Mouse (Mus musculus): ENCODE measurements around the gene Elavl2. TPM values are rescaled to one million over a fixed set of nuclear protein-coding genes. Genes with fewer than 3 reads are reported as not detected.
"Not testable (repeated sequence)": the region's sequence is repeated elsewhere in the genome, so short reads cannot be mapped to it uniquely, and the experiment has no call there.

Gene Elavl2
- polyA plus RNA-seq, 1 experiment from 2014 or later, result 150 TPM

DNA sequence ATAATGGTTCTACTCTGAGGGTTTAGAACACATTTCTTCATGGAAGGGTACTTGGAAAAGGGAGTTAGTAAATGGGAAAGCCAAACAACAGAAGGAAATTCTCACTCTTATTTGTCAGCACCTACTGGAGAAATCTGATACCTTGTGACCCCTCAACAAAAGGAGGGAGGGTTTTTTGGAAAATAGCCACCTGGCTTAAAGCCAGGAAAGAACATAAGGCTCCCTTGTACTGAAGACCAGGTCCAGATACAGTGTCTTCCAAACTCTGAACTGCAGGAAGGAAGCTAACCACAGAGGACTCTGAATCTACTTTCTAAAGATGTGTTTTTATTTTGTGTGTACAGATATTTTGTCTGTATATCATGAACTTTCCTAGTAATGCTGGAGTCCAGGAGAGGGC is 102.9 kb downstream of the Elavl2 start:
- Histone ChIP-seq H3K36me3 (peaks cover 9% of the 10 kb centered on the region; the same call in 1 of the 2 replicates), H3K9ac (no peak overlapping the region), H3K4me2 (no peak overlapping the region), H3K9me3 (no peaks in the 10 kb centered on the region), H3K4me1 (replicated peaks) (peaks cover 13% of the 10 kb centered on the region), H3K27ac (replicated peaks) (no peak overlapping the region), H3K27me3 (no peaks in the 10 kb centered on the region), H3K4me3 (no peak overlapping the region)
- no peak for ATAC-seq (ENCODE audit: low read depth)

DNA sequence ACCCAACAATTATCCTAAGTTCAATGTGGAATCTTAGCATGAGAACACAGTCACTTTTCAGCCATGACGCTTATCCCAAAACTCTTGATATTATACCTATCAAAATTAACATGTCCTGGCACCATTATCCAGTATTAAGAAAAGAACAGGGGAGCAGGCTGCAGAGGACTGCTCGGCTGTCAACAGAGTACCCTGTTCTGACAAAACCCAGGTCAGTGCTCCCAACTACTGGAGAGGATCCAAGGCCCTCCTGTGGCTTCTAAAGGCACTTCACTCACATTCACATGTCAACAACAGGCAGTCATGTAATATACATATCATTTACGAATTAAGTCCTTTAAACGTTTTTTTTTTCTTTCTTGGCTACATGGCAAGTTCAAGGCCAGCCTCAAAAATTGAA is 105.3 kb downstream of the Elavl2 start:
- ATAC-seq (ENCODE audit: low read depth), result no peak
- Histone ChIP-seq H3K36me3 (peaks cover 9% of the 10 kb centered on the region; the same call in 1 of the 2 replicates), H3K9me3 (no peaks in the 10 kb centered on the region), H3K27me3 (no peaks in the 10 kb centered on the region), H3K4me2 (no peak overlapping the region), H3K4me1 (replicated peaks) (peaks cover 21% of the 10 kb centered on the region), H3K9ac (no peak overlapping the region), H3K4me3 (no peak overlapping the region), H3K27ac (replicated peaks) (no peak overlapping the region)
- WGBS, result 90% methylated on average over 4 of the region's 4 CpGs

DNA sequence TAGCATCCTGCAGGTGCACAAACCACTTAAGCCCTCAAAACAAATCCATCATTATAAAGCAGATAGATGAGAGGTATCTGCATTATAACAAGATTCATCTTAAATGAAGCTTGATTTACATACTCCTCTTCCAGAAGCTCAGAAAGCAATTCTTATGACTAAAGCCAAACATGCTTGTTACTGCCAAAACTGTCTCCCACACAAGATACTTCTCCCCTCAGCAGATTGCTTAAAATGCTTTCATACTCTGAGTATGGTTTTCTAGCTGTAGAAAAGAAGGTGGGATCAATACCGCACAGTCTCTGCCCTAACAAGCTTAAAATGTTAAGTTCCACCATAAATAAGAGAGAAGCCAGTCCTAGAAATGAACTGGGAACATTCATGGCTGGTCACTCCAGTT is 109.1 kb downstream of the Elavl2 start:
- no peaks in the 10 kb centered on the region for H3K9me3 ChIP-seq
- no peak overlapping the region for H3K4me3 ChIP-seq
- H3K9ac ChIP-seq, result no peak overlapping the region
- no peak overlapping the region for H3K4me2 ChIP-seq
- ATAC-seq (ENCODE audit: low read depth), result no peak
- H3K36me3 ChIP-seq, result no peaks in the 10 kb centered on the region
- 92% methylated on average over 1 of the region's 1 CpGs for WGBS
- H3K4me1 ChIP-seq (replicated peaks), result peaks cover 20% of the 10 kb centered on the region
- no peak overlapping the region for H3K27ac ChIP-seq (replicated peaks)
- H3K27me3 ChIP-seq, result no peaks in the 10 kb centered on the region

DNA sequence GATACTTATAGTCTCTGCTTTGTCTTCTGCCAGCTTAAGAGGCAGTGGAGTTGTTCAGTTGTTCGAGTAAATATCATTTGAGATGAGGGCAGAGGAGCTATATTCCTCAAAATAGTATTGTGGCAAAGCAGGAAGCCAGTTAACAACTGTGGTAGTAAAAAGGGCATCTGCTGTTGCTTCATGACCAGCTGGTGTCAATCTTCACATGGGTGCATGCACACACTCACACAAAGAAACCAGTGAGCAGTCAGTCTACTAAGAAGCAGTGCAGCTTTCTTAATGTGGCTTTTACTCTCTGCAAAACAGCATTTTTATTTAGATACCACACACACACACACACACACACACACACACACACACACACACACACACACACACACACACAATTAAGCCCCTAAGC is 110.2 kb downstream of the Elavl2 start:
- Histone ChIP-seq H3K27ac (replicated peaks) (no peak overlapping the region), H3K9me3 (no peaks in the 10 kb centered on the region), H3K4me1 (replicated peaks) (peaks cover 20% of the 10 kb centered on the region), H3K4me3 (no peak overlapping the region), H3K36me3 (no peaks in the 10 kb centered on the region), H3K4me2 (no peak overlapping the region), H3K27me3 (no peaks in the 10 kb centered on the region), H3K9ac (no peak overlapping the region)
- ATAC-seq (ENCODE audit: low read depth), result no peak
- WGBS, result 84% methylated on average over 1 of the region's 1 CpGs

DNA sequence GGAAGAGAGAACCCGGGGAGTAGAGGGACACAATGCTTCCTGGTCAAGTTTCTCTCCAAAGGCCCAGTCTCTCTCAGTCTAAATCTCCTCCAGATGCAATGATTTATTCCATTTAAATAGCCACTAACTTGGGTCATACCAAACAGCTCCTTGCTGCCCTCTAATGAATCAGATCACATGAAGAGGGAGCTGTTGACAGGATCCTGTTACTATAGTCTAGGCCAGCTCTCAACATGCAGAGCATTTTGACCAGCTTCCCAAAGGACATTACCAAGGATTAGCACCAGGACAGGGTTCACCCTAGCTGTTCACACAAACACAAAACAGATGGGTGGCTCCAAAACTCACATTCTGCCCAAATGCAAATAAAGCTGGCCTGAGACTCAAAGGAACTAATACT is 111.4 kb downstream of the Elavl2 start:
- WGBS, result 100% methylated on average over 1 of the region's 1 CpGs
- Histone ChIP-seq H3K27ac (replicated peaks) (no peak overlapping the region), H3K36me3 (no peaks in the 10 kb centered on the region), H3K9ac (no peak overlapping the region), H3K4me3 (no peak overlapping the region), H3K4me1 (replicated peaks) (peaks cover 20% of the 10 kb centered on the region), H3K4me2 (no peak overlapping the region), H3K27me3 (no peaks in the 10 kb centered on the region), H3K9me3 (no peaks in the 10 kb centered on the region)
- ATAC-seq (ENCODE audit: low read depth), result no peak

DNA sequence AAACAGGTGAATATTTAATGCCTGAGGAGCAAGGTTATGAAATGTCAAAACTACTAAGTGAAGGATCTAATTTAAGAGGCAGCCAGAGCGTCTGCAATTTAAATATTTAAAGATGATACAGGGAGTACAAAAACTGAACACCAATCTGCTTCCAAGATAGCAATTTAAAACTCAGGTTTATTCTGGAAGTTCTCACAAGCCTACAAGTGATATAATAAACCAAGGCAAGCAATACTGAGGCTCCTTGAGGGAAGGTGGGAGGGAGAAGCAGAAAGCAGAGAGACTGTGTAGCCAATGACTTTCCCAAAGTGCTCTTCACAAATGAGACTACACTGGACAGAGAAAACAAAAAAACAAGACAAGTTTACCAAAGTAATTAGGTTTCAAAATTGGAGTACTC is 132.2 kb downstream of the Elavl2 start:
- no peaks in the 10 kb centered on the region for H3K4me1 ChIP-seq (replicated peaks)

DNA sequence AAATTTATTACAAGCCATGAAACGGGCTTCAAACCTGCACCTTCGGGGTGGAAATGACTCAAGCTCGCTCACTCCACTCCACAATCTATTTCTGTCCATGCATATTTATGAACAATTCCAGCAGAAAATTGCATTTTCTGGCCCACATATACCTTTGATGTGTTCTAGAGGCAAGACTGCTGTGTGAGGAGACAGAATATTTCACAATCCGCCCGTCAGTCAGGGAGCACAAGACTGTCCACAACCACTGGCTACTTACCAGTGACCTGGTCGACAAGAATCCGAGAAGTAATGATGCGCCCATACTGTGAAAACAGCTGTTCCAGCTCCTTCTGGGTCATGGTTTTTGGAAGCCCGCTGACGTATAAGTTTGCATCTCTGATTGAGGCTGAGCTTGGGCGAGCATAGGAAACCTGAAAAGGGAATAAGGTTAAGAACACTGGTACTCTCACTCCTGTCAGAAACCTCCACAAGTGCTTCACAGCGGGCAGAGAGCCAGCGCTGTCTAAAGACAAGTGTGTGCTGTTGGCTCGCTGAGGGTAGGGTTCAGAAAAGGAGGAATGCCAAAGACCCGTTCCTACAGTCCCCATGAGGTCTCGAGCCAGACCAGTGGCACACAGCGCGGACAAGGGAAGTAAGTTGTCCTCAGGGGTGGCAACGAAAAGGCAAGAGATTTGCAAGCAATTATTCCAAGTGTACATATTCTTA is 136.7 kb downstream of the Elavl2 start:
- Histone ChIP-seq H3K36me3 (peaks cover 27% of the 10 kb centered on the region; the same call in 1 of the 2 replicates), H3K27me3 (no peaks in the 10 kb centered on the region), H3K4me2 (no peak overlapping the region), H3K4me1 (replicated peaks) (no peaks in the 10 kb centered on the region), H3K9me3 (no peaks in the 10 kb centered on the region), H3K4me3 (no peak overlapping the region), H3K9ac (no peak overlapping the region), H3K27ac (replicated peaks) (no peak overlapping the region)
- WGBS, result 87% methylated on average over 19 of the region's 19 CpGs
- ATAC-seq (ENCODE audit: low read depth), result no peak

More for the DNA sequence above, 132.2 kb downstream of the Elavl2 start:
- Histone ChIP-seq H3K27me3 (no peaks in the 10 kb centered on the region), H3K4me2 (no peak overlapping the region), H3K27ac (replicated peaks) (no peak overlapping the region), H3K4me3 (no peak overlapping the region), H3K9me3 (no peaks in the 10 kb centered on the region), H3K9ac (no peak overlapping the region), H3K36me3 (0 out of 2 replicates have a peak, but pooled peaks cover 6% of the 10 kb centered on the region)
- ATAC-seq (ENCODE audit: low read depth), result no peak
- WGBS, result 84% methylated on average over 1 of the region's 1 CpGs

DNA sequence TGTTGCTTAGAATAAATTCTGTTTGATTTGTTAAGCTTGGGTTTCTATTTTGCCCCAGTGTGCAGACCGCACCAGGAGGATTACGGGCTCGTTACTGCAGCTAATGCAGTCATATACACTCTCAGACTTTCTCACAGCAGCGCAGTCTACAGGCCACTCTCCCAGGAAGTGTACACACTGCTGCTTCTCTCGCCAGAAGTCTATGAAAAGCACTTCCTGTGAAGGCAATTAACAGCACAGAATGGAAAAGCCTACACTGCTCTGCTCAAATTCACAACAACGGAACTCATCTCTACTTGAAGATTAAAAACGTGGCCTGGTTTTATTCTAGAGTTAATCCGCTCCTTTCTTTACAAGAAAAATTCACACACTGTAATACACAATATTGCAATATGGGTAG is 137.7 kb downstream of the Elavl2 start:
- no peak overlapping the region for H3K4me3 ChIP-seq
- no peaks in the 10 kb centered on the region for H3K9me3 ChIP-seq
- H3K4me1 ChIP-seq (replicated peaks), result no peaks in the 10 kb centered on the region
- no peak overlapping the region for H3K27ac ChIP-seq (replicated peaks)
- no peak overlapping the region for H3K4me2 ChIP-seq
- ATAC-seq (ENCODE audit: low read depth), result no peak
- WGBS, result 91% methylated on average over 8 of the region's 8 CpGs
- H3K27me3 ChIP-seq, result no peaks in the 10 kb centered on the region
- H3K36me3 ChIP-seq, result peaks cover 27% of the 10 kb centered on the region; the same call in 1 of the 2 replicates
- no peak overlapping the region for H3K9ac ChIP-seq

DNA sequence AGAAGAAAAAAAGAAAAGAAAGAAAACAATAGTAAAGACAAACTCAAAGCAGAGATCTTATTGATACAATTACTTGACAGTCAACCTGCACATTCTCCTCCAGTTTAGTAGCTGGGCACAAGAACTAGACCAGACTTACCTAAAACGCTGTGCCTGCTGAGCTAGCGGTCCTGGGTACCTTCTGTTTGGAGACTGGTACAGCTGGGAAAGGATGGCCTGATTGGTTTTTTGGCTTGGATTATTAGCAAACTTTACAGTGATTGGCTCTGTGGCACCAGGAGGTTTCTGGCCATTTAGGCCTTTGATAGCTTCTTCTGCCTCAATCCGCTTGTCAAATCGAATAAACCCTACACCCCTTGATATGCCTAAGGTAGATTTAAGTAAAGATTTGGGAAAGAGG is 140.0 kb downstream of the Elavl2 start:
- Histone ChIP-seq H3K9ac (no peak overlapping the region), H3K9me3 (no peaks in the 10 kb centered on the region), H3K4me2 (no peak overlapping the region), H3K4me3 (no peak overlapping the region), H3K27ac (replicated peaks) (no peak overlapping the region), H3K4me1 (replicated peaks) (peaks cover 6% of the 10 kb centered on the region; the same call in 1 of the 2 replicates), H3K36me3 (peaks cover 27% of the 10 kb centered on the region; the same call in 1 of the 2 replicates), H3K27me3 (no peaks in the 10 kb centered on the region)
- WGBS, result 91% methylated on average over 4 of the region's 4 CpGs
- ATAC-seq (ENCODE audit: low read depth), result no peak

DNA sequence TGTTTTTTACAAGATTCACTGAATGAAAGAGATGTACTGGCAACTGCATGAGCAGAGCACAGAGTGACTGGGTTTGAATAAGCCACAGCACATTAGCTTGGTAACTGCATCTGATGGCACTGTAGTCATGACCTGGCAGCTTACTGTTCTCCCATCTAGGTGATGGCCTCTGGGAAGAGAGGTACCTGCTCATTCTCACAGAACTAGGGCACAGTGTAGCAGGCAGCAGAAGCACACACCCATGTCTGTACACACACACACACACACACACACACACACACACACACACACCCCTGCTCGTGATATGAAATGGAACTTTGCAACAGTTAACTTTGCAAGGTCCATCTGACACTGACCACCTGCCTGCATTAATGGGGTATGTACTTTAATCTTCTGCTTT is 151.9 kb downstream of the Elavl2 start:
- no peak overlapping the region for H3K4me2 ChIP-seq
- H3K4me1 ChIP-seq (replicated peaks), result no peaks in the 10 kb centered on the region
- no peak overlapping the region for H3K9ac ChIP-seq
- H3K9me3 ChIP-seq, result no peaks in the 10 kb centered on the region
- peak; percentile 26; the same call in 1 of the 2 replicates for ATAC-seq (ENCODE audit: low read depth)
- no peak overlapping the region for H3K4me3 ChIP-seq
- no peak overlapping the region for H3K27ac ChIP-seq (replicated peaks)
- peaks cover 22% of the 10 kb centered on the region for H3K36me3 ChIP-seq
- WGBS, result 61% methylated on average over 1 of the region's 1 CpGs
- no peaks in the 10 kb centered on the region for H3K27me3 ChIP-seq

DNA sequence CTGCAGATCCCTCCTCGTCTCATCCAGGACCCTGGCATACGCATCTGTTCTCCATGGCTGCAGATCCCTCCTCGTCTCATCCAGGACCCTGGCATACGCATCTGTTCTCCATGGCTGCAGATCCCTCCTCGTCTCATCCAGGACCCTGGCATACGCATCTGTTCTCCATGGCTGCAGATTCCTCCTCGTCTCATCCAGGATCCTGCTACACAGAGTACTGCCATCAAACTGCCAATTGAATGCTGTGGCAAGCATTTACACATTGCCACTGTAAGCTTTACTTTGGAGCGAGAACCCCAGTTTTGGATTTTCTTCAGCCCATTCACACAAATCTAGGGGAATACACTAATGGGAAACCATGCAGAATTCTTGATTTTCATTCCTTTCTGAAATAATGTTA is 155.4 kb downstream of the Elavl2 start:
- not testable (repeated sequence) for H3K9me3 ChIP-seq; ATAC-seq (ENCODE audit: low read depth); H3K27me3 ChIP-seq; H3K4me1 ChIP-seq (replicated peaks); H3K27ac ChIP-seq (replicated peaks); H3K4me2 ChIP-seq; H3K4me3 ChIP-seq; H3K9ac ChIP-seq
- peaks cover 18% of the 10 kb centered on the region for H3K36me3 ChIP-seq
- WGBS, result 81% methylated on average over 5 of the region's 8 CpGs

DNA sequence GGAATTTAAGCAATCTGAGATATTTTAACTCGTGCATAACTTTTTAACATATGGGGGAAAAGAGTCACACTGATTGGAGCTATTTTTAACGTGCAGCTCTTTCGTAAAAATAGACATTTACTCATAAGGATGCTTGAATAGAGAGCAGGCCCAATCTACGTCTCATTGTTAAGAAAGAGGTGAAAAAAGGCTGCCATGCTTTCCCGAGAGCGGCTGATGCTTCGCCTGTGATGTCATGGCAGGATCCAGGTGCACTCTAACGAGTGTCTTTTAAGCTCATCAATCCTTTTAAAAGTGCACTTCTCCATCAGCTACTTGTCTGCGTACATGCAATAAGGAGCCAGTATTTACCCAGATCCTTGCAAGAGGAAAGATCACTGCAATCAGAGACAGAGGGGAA is 156.0 kb downstream of the Elavl2 start:
- WGBS, result 87% methylated on average over 9 of the region's 9 CpGs
- Histone ChIP-seq H3K4me1 (replicated peaks) (no peaks in the 10 kb centered on the region; the same call in 1 of the 2 replicates), H3K27ac (replicated peaks) (no peak overlapping the region), H3K36me3 (peaks cover 18% of the 10 kb centered on the region), H3K9ac (no peak overlapping the region), H3K9me3 (no peaks in the 10 kb centered on the region), H3K4me3 (no peak overlapping the region), H3K27me3 (no peaks in the 10 kb centered on the region), H3K4me2 (no peak overlapping the region)
- ATAC-seq (ENCODE audit: low read depth), result no peak

DNA sequence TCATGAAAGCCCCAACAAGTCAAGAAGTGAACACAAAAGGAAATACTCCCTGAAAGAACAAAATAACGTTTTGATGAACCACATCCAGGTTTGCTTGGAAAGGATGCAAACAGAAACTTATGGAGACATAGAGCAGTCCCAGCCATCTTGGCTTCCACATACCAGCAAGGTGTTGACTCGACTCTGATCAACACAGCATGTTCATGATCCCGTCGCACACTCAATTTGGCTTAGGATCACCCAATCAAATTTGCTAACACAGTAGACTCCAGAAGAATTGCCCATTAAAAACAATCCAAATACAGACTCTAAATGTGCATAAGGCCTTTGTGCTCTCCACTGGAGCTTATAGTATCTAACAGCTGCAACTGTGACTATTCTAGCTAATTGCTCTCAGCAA is 156.7 kb downstream of the Elavl2 start:
- Histone ChIP-seq H3K27ac (replicated peaks) (no peak overlapping the region), H3K27me3 (no peaks in the 10 kb centered on the region), H3K36me3 (peaks cover 18% of the 10 kb centered on the region), H3K4me1 (replicated peaks) (peaks cover under 1% of the 10 kb centered on the region; the same call in 1 of the 2 replicates), H3K4me3 (no peak overlapping the region), H3K4me2 (no peak overlapping the region), H3K9ac (no peak overlapping the region), H3K9me3 (no peaks in the 10 kb centered on the region)
- 90% methylated on average over 4 of the region's 4 CpGs for WGBS
- no peak for ATAC-seq (ENCODE audit: low read depth)

Data from neural tube, embryonic 13.5 days (tissue).